Mouse (Mus musculus): ENCODE data around the gene Wdr72. TPM values are rescaled to one million over a fixed set of nuclear protein-coding genes. Genes with fewer than 3 reads are reported as not detected.

Wdr72 gene
- 0.10 TPM in 1 of 2 replicates, not detected in the other for polyA plus RNA-seq (2015; fragmentation: Nextera tagmentation; extraction: Ambion mirVana)

GRCm38 (mm10) chr9:74109761-74110460 is at the start of gene Wdr72:
TSS of gene Wdr72 (plus strand) at chr9:74110356.

Other genes with a start within 250 kb of the Wdr72 start
- gene Unc13c, start 141.4 kb upstream of the Wdr72 start, polyA plus RNA-seq (2015; fragmentation: Nextera tagmentation; extraction: Ambion mirVana), result 0.11 and 0.13 TPM in 2 replicates

Measured in adrenal gland, postnatal 0 days (tissue).